Mouse (Mus musculus): ENCODE results near the gene Atp6v1c2. TPM values are rescaled to one million over a fixed set of nuclear protein-coding genes. Genes with fewer than 3 reads are reported as not detected.

Atp6v1c2 gene
- polyA plus RNA-seq, 1 experiment: not detected

DNA sequence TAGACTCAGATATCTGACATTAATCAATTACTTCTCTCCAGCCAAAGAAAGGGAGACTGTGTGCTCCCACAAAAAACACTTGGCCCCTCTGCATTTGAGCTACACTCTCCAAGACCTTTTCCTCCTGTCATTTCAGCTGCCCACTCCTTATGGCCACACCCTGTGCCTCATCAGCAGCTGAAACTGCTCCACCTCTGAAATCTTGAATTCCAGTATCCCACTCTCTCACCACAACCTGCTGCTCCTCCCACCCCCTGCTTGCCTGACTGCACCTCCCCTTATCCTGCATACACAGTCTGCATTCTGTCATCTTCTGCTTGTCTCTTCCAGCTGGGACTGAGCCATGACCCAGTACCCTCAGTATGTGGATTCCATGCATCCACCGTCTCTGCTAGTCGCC, 9.2 kb upstream of the Atp6v1c2 start:
- Histone ChIP-seq H3K36me3 (replicated peaks; ENCODE audit: low read length) (no peaks in the 10 kb centered on the region), H3K4me3 (replicated peaks) (no peak overlapping the region), H3K9me3 (peaks cover 14% of the 10 kb centered on the region), H3K27me3 (replicated peaks) (peaks cover 18% of the 10 kb centered on the region), H3K4me1 (no peaks in the 10 kb centered on the region)
- TF ChIP-seq FLI1 (IDR thresholded peaks at IDR 0.05; ENCODE audit: low read length) (no peak), GATA1 (IDR thresholded peaks at IDR 0.05; ENCODE audit: borderline replicate concordance, low read length) (no peak)

DNA sequence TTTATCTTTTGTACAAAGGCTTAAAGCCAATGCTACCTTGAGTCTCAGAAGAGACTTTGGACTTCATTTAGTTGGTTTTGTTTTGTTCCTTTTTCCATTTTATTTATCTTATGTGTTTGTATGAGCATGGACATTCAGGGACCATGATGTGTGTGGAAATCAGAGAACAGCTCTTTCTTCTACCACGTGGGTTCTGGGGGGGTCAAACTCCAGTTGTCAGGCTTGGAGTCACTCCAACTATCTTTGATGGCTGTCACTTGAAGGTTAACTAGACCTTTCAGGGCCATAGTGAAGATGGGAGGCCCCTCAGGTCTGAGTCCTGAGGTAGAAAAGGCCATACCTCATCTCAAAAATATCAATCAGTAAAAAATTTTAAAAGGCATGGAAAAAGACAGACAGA, 4.3 kb upstream of the Atp6v1c2 start:
- H3K4me3 ChIP-seq (replicated peaks): no peak overlapping the region
- H3K4me1 ChIP-seq: no peaks in the 10 kb centered on the region
- peaks cover 10% of the 10 kb centered on the region for H3K9me3 ChIP-seq
- peaks cover 38% of the 10 kb centered on the region for H3K27me3 ChIP-seq (replicated peaks)
- no peaks in the 10 kb centered on the region for H3K36me3 ChIP-seq (replicated peaks; ENCODE audit: low read length)
- TF ChIP-seq GATA1 (IDR thresholded peaks at IDR 0.05; ENCODE audit: borderline replicate concordance, low read length) (no peak), FLI1 (IDR thresholded peaks at IDR 0.05; ENCODE audit: low read length) (no peak)

DNA sequence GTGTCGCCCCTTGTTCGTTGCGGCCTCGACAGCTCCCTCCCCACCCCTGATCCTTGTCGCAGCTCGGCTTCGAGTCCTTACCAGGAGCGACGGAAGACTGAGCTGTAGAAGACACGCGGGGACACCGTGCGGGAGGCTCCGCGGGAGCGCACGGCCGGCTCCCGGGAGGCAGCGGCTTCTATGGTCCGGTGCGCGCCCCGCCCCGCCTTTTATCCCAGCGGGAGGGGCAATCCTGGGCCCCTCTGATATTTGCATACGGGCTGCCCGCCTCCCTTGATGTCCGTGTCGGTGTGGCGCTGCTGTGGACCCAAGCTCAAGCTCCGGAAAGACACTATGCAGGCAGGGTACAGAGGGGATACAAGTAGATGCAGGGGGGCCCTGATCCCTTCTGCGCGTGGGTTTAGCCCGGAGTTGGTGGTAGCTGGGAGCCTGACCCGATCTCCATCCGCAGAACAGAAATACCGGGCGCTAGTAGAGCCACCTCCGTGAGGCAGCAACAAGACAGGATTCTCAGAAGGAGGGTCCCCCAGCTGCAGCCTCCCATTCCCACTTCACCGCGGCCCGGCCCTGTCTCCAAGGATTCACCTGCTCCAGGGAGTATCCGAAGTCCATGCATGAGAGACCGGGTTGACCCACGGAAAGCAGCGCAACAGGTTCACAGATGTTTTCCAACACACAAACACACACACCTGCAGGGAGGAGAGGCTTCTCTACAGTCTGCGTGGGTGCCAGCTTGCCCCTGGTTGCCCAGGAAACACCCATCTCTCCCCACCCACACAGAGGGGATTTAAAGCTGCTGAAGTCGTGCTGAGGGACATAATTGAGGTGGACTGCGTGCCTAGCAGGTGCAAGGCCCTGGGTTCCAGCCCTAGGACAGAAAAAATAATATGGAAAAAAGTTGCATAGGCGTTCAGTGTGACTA, 4.3 kb downstream of the Atp6v1c2 start:
- H3K4me1 ChIP-seq: peaks cover 16% of the 10 kb centered on the region
- H3K4me3 ChIP-seq (replicated peaks): peak overlapping the region; percentile 90
- no peak for TF ChIP-seq GATA1 (IDR thresholded peaks at IDR 0.05; ENCODE audit: borderline replicate concordance, low read length)
- no peak for TF ChIP-seq FLI1 (IDR thresholded peaks at IDR 0.05; ENCODE audit: low read length)
- peaks cover 59% of the 10 kb centered on the region for H3K27me3 ChIP-seq (replicated peaks)
- H3K9me3 ChIP-seq: no peaks in the 10 kb centered on the region; the same call in 1 of the 2 replicates
- no peaks in the 10 kb centered on the region for H3K36me3 ChIP-seq (replicated peaks; ENCODE audit: low read length)

DNA sequence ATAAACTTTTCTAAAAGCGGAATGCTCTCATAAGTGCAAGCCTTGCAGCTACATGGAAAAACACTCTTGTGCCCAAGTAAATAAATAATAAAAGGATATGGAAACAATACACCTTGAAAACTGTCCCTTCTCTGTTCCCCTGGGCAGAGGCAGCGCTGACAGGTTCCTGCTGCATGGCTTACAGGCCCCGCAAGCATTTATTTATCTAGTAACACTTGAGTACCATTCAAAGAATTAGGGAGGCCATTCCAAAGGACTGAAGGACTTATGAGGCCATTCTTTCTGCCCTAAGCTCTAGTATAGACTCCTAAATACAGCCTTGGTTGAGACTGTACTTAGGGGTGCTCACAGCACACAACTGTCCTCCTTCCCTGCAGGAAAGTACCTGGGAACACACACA, 10.7 kb downstream of the Atp6v1c2 start:
- TF ChIP-seq FLI1 (IDR thresholded peaks at IDR 0.05; ENCODE audit: low read length): no peak
- no peak for TF ChIP-seq GATA1 (IDR thresholded peaks at IDR 0.05; ENCODE audit: borderline replicate concordance, low read length)
- Histone ChIP-seq H3K9me3 (no peaks in the 10 kb centered on the region), H3K4me1 (peaks cover 3% of the 10 kb centered on the region; the same call in 1 of the 2 replicates), H3K4me3 (replicated peaks) (no peak overlapping the region), H3K36me3 (replicated peaks; ENCODE audit: low read length) (no peaks in the 10 kb centered on the region), H3K27me3 (replicated peaks) (peaks cover 32% of the 10 kb centered on the region)

DNA sequence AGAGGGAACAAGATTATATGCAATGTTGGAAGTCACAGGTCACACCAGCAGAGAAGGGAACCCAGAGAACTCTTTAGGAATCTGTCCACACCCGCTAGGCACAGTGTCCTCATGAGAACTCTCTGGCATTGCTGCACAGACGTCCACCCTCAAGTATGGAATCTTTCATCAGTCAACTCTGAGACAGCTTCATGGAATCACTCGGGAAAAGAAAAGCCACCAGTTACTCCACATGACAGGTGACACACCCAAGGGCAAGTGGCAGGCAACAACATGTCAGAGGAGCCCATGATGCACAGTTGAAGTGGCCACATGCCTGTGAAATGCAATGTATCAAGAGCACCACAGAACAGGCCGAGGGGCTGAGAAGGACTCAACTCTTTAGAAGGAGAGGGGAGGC, 11.2 kb downstream of the Atp6v1c2 start:
- Histone ChIP-seq H3K9me3 (no peaks in the 10 kb centered on the region), H3K4me3 (replicated peaks) (no peak overlapping the region), H3K4me1 (peaks cover 3% of the 10 kb centered on the region; the same call in 1 of the 2 replicates), H3K27me3 (replicated peaks) (peaks cover 27% of the 10 kb centered on the region), H3K36me3 (replicated peaks; ENCODE audit: low read length) (no peaks in the 10 kb centered on the region)
- TF ChIP-seq GATA1 (IDR thresholded peaks at IDR 0.05; ENCODE audit: borderline replicate concordance, low read length) (no peak), FLI1 (IDR thresholded peaks at IDR 0.05; ENCODE audit: low read length) (no peak)

DNA sequence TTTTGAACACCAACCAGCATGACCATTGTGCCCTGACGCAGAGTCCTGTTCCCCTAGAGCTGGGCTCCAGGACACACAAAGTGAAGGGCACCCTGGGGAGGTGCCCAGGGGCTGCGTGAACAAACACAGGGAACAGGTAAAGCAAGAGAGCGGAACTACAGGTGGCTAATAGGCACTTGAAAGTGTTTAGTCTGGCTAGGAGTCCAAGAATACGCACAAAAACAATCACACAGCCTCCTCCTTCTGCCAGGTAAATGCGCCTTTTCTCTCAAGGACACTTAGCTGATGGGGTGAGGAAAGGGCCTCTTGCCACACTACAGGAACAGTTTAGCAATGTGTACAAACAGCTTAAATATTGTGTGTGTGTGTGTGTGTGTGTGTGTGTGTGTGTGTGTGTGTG, 13.1 kb downstream of the Atp6v1c2 start:
- H3K9me3 ChIP-seq: no peaks in the 10 kb centered on the region
- H3K36me3 ChIP-seq (replicated peaks; ENCODE audit: low read length): no peaks in the 10 kb centered on the region
- TF ChIP-seq GATA1 (IDR thresholded peaks at IDR 0.05; ENCODE audit: borderline replicate concordance, low read length) (no peak), FLI1 (IDR thresholded peaks at IDR 0.05; ENCODE audit: low read length) (no peak)
- H3K4me3 ChIP-seq (replicated peaks): no peak overlapping the region
- H3K27me3 ChIP-seq (replicated peaks): peaks cover 20% of the 10 kb centered on the region
- no peaks in the 10 kb centered on the region for H3K4me1 ChIP-seq

DNA sequence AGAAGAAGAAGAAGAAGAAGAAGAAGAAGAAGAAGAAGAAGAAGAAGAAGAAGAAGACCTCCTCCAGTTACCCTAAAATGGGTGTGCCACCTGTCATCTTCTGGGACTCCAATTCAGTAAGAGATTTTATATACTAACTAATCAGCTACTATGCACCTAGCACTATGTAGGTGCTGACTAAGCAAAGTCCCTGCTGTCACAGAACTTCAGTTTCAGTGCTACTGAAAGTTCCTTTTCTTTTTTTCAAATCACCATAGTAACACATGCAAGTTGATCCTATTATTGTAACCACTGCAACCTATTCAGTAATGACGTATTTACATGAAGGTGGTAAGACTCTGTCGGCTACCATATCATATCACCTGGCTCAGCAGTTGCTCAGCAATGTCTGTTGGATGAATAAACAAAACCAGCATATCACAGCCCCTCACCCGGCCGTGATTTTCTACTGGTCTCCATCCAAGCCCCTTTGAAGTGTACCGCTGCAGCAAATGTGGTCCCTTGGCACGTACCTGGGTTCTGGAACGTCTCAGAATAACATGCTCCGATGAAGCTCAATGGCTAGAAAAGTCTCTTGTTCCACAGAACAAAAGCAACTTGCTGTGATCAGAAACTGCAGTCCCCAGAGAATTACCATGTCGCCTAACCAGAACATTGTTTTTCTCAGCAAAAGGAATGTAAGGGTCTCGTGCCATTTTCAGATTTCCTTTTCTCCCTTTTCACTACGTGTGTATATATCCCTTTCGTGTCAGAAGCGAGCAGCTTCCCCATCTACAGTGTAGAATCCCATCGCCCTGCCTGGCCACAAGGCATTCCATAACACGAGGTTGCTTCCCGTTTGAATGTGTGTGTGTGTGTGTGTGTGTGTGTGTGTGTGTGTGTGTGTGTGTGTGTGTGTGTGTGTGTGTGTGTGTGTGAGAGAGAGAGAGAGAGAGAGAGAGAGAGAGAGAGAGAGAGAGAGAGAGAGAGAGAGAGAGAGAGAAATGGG, 18.0 kb downstream of the Atp6v1c2 start:
- TF ChIP-seq GATA1 (IDR thresholded peaks at IDR 0.05; ENCODE audit: borderline replicate concordance, low read length): no peak
- TF ChIP-seq FLI1 (IDR thresholded peaks at IDR 0.05; ENCODE audit: low read length): no peak
- Histone ChIP-seq H3K27me3 (replicated peaks) (peaks cover 16% of the 10 kb centered on the region), H3K4me1 (0 out of 2 replicates have a peak, but pooled peaks cover 3% of the 10 kb centered on the region), H3K4me3 (replicated peaks) (no peak overlapping the region), H3K36me3 (replicated peaks; ENCODE audit: low read length) (no peaks in the 10 kb centered on the region), H3K9me3 (no peaks in the 10 kb centered on the region)

DNA sequence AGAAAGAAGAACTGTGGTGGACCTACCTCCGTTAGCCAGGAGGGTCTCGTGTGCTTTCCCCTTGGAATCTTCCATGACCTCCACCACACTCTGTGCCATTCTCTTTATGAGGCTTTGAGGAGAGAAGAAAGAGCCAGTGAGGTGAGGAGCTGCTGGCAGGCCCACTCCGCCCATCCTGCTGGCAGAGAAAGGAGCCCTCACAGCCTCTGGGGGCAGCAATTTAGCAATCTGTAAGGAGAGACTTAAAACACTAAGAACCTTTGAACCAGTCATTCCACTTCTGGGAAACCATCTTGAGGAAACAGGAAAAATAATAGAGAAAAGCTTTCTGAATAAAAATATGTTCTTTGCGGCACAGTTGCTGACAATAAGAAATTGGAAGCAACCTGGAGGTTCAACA, 20.9 kb downstream of the Atp6v1c2 start:
- Histone ChIP-seq H3K4me3 (replicated peaks) (no peak overlapping the region), H3K27me3 (replicated peaks) (peaks cover 8% of the 10 kb centered on the region)
- TF ChIP-seq GATA1 (IDR thresholded peaks at IDR 0.05; ENCODE audit: borderline replicate concordance, low read length) (no peak), FLI1 (IDR thresholded peaks at IDR 0.05; ENCODE audit: low read length) (no peak)

DNA sequence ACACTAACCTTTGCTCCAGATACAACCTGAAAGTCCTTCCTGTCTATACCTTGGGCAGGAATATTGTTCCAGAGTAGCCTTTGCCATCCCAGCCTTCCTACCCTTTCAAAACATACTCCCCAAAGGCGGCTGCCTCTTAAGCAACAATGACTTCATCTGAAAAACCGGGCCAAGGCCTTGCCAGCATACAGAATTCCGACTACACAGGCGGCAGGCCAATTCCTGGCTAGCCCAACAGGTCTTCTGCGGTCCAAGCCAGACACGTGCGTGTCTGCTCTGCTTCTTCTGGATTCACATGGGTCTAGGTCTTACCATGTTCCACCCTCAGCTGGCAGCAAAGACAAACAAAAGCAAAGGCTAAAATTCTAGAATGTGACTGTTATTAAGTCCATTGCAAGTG, 23.7 kb downstream of the Atp6v1c2 start:
- peaks cover 14% of the 10 kb centered on the region for H3K27me3 ChIP-seq (replicated peaks)
- H3K4me1 ChIP-seq: 0 out of 2 replicates have a peak, but pooled peaks cover 3% of the 10 kb centered on the region
- no peak overlapping the region for H3K4me3 ChIP-seq (replicated peaks)
- no peak for TF ChIP-seq FLI1 (IDR thresholded peaks at IDR 0.05; ENCODE audit: low read length)
- no peaks in the 10 kb centered on the region for H3K36me3 ChIP-seq (replicated peaks; ENCODE audit: low read length)
- no peaks in the 10 kb centered on the region; the same call in 1 of the 2 replicates for H3K9me3 ChIP-seq

More for the DNA sequence above, 20.9 kb downstream of the Atp6v1c2 start:
- no peaks in the 10 kb centered on the region for H3K9me3 ChIP-seq
- 0 out of 2 replicates have a peak, but pooled peaks cover 3% of the 10 kb centered on the region for H3K4me1 ChIP-seq
- H3K36me3 ChIP-seq (replicated peaks; ENCODE audit: low read length): no peaks in the 10 kb centered on the region
